In the genomic region with DNA sequence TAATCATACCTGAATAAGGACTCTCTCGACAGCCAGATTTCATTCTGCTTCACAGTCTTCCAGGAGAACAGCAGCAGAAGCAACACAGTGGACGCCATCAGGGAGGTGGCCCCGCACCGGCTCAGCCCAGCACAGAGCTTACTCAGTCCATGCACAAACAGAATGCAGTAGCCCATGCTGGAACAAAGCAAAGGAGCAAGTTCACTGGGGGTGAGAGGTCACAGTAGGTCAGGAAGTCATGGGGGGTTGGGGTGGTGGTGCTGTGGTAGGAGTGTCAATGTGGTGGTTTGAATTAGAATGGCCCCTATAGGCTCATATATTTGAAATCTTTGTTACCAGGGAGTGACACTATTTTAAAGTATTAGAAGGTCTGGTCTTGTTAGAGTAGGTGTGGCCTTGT, we compare ENCODE assay signal across 26 mouse cellular contexts.
DNase-seq lines count a peak whose midpoint lies in the region; ATAC-seq lines count a peak whose summit lies in the region.
"Had no signal": no experiment of that assay in that cellular context is flagged by ENCODE, and none has a peak within 500 bp of the region (broad histone marks: within the 10 kb centered on the region; RNA-seq: fewer than 3 reads in every experiment).

No protein-coding gene starts in this region.

- ATAC-seq in midbrain, embryonic 11.5 days (ENCODE audit: low FRiP score): no peak
- no peak for ATAC-seq in midbrain, embryonic 15.5 days (replicated peaks)
- peak; percentile 71 for ATAC-seq in liver, embryonic 16.5 days (ENCODE audit: low read depth)
- ATAC-seq: forebrain, postnatal 0 days; midbrain, embryonic 16.5 days had no signal

- H3K4me1 ChIP-seq in midbrain, embryonic 11.5 days (ENCODE audit: control insufficient read depth, insufficient read depth, low read length): no peaks in the 10 kb centered on the region
- no peaks in the 10 kb centered on the region for H3K4me1 ChIP-seq in midbrain, embryonic 15.5 days
- no peaks in the 10 kb centered on the region for H3K4me1 ChIP-seq in liver, embryonic 16.5 days (ENCODE audit: control insufficient read depth, low read depth, low read length)
- H3K4me1 ChIP-seq: heart, embryonic 12.5 days; hindbrain, embryonic 13.5 days had no signal

- H3K4me2 ChIP-seq in midbrain, embryonic 11.5 days: no peak overlapping the region
- no peak overlapping the region for H3K4me2 ChIP-seq in midbrain, embryonic 15.5 days
- no peak overlapping the region for H3K4me2 ChIP-seq in liver, embryonic 16.5 days (ENCODE audit: low read depth, low read length)
- H3K4me2 ChIP-seq: embryonic facial prominence, embryonic 13.5 days; heart, embryonic 12.5 days; hindbrain, embryonic 13.5 days; limb, embryonic 13.5 days had no signal

- H3K27me3 ChIP-seq in midbrain, embryonic 11.5 days (ENCODE audit: control insufficient read depth, insufficient read depth, low read length): no peaks in the 10 kb centered on the region
- no peaks in the 10 kb centered on the region for H3K27me3 ChIP-seq in midbrain, embryonic 15.5 days (replicated peaks)
- H3K27me3 ChIP-seq in liver, embryonic 16.5 days (ENCODE audit: control insufficient read depth, insufficient read depth, low read depth, low read length): no peaks in the 10 kb centered on the region
- H3K27me3 ChIP-seq: embryonic facial prominence, embryonic 13.5 days; heart, embryonic 12.5 days; hindbrain, embryonic 13.5 days; limb, embryonic 13.5 days had no signal

- DNase-seq in midbrain, embryonic 11.5 days (ENCODE audit: low spot score, missing footprints): peak; percentile 28
- DNase-seq in embryo, embryonic 10.5 days (ENCODE audit: low spot score): peak; percentile 38
- DNase-seq in yolk sac, embryonic 10.5 days (ENCODE audit: low spot score): peak; percentile 23
- DNase-seq in lung, postnatal 36 days: no peak
- no peak for DNase-seq in cerebellum, postnatal 14 days
- no peak for DNase-seq in ovary, postnatal 14 days (ENCODE audit: low spot score)
- DNase-seq: adrenal gland, postnatal 36 days; cerebellum, adult 9-10 months; forebrain, postnatal 0 days; gastrocnemius, postnatal 14 days; heart, adult 11 months; heart, postnatal 10 days; kidney, adult 8-10 months; kidney, postnatal 14 days; lung, adult 2 months; lung, postnatal 14 days; right cerebral cortex, postnatal 4 days; thymus, postnatal 14 days had no signal

- H3K36me3 ChIP-seq in midbrain, embryonic 11.5 days (ENCODE audit: control insufficient read depth, insufficient read depth, low read length): no peaks in the 10 kb centered on the region
- H3K36me3 ChIP-seq in midbrain, embryonic 15.5 days (replicated peaks): no peaks in the 10 kb centered on the region
- H3K36me3 ChIP-seq in liver, embryonic 16.5 days (ENCODE audit: control insufficient read depth, insufficient read depth): no peaks in the 10 kb centered on the region
- H3K36me3 ChIP-seq: hindbrain, embryonic 13.5 days; limb, embryonic 13.5 days had no signal

- H3K9ac ChIP-seq in midbrain, embryonic 11.5 days (ENCODE audit: low read length): no peak overlapping the region
- no peak overlapping the region for H3K9ac ChIP-seq in midbrain, embryonic 15.5 days
- no peak overlapping the region for H3K9ac ChIP-seq in liver, embryonic 16.5 days (ENCODE audit: low read depth, low read length)
- H3K9ac ChIP-seq: embryonic facial prominence, embryonic 13.5 days; forebrain, postnatal 0 days; heart, embryonic 12.5 days; hindbrain, embryonic 13.5 days; limb, embryonic 13.5 days had no signal

- 30% methylated on average over 4 of the region's 4 CpGs for WGBS in midbrain, embryonic 11.5 days
- WGBS in midbrain, embryonic 15.5 days: 40% methylated on average over 4 of the region's 4 CpGs
- WGBS in liver, embryonic 16.5 days (ENCODE audit: insufficient replicate concordance): 56% methylated on average over 4 of the region's 4 CpGs

- H3K9me3 ChIP-seq in midbrain, embryonic 11.5 days (ENCODE audit: control insufficient read depth, low read length): no peaks in the 10 kb centered on the region
- H3K9me3 ChIP-seq in midbrain, embryonic 15.5 days: no peaks in the 10 kb centered on the region
- no peaks in the 10 kb centered on the region for H3K9me3 ChIP-seq in liver, embryonic 16.5 days (replicated peaks; ENCODE audit: control insufficient read depth, low read length)
- H3K9me3 ChIP-seq: embryonic facial prominence, embryonic 13.5 days; heart, embryonic 12.5 days; hindbrain, embryonic 13.5 days; limb, embryonic 13.5 days had no signal

- no peak overlapping the region for H3K27ac ChIP-seq in midbrain, embryonic 11.5 days (ENCODE audit: low read depth, low read length)
- H3K27ac ChIP-seq in midbrain, embryonic 15.5 days: no peak overlapping the region
- H3K27ac ChIP-seq in liver, embryonic 16.5 days (ENCODE audit: low read length): no peak overlapping the region
- H3K27ac ChIP-seq: embryonic facial prominence, embryonic 13.5 days; hindbrain, embryonic 13.5 days; limb, embryonic 13.5 days had no signal

- no peak overlapping the region for H3K4me3 ChIP-seq in midbrain, embryonic 11.5 days (ENCODE audit: low read depth, low read length)
- no peak overlapping the region for H3K4me3 ChIP-seq in midbrain, embryonic 15.5 days
- no peak overlapping the region for H3K4me3 ChIP-seq in liver, embryonic 16.5 days (ENCODE audit: low read depth, low read length)
- H3K4me3 ChIP-seq: embryonic facial prominence, embryonic 13.5 days; erythroblast, embryonic 14.5 days; heart, embryonic 12.5 days; hindbrain, embryonic 13.5 days; limb, embryonic 13.5 days had no signal

Comparison
In these comparisons a context has a peak if more than half of its experiments do, and no peak if none do; other contexts are left out.
1. DNase-seq: peak in midbrain, embryonic 11.5 days (single experiment), embryo, embryonic 10.5 days (single experiment) and yolk sac, embryonic 10.5 days (single experiment); none in lung, postnatal 36 days (single experiment), cerebellum, postnatal 14 days (0 of 2) and ovary, postnatal 14 days (single experiment).